Mouse (Mus musculus): ENCODE data around the gene Rrp12.

DNA sequence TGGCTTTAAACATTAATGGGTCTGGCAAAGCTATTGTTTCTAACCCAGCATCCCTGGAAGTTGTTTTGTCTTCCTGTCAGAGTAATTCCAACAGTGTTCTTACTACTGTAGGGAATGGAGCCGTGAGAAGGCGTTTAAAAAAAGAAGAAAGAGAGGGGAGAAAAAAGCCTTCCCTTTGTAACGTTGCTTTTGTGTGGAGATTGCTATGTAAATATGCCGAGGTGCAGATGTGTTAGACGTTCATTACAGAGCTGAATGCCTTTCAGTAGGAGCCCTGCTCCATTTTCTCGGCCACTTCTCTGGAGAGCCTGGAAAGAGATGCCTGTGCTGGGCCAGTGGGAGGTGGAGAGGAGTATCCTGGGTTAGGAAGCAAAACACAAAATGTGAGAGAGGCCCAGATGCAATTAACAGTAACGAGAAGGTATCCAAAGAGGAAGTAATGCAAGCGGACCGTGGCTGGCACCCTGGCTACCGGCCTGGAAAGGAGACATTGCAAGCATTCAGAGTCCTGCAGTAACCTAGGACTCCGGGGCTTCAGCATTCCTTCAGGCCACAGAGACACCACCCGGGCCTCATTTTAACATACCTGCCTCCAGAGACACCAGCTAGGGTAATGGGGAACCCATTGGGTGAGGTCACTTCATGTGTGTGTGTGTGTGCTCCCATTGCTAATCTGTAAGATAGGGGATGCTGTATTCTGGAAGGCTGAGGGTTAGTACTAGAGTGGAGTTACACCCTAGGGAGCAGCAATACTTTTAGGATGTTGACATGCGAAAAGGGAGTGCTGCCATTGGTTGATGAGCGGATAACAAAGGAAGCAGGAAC is 45.0 kb downstream of the Rrp12 start:
- TF ChIP-seq POLR2A (IDR thresholded peaks at IDR 0.05; ENCODE audit: borderline replicate concordance, low read depth, low read length) (no peak), CTCF (IDR thresholded peaks at IDR 0.05; ENCODE audit: low read depth, low read length) (no peak)
